8 mouse cellular contexts compared by ENCODE assay signal in genomic region chr9:61697959-61698358, GRCm38 (mm10).
DNase-seq lines count a peak whose midpoint lies in the region; ATAC-seq and TF ChIP-seq lines count a peak whose summit lies in the region.

No protein-coding gene starts in this region.

- no peak overlapping the region for H3K9ac ChIP-seq in midbrain, embryonic 14.5 days (replicated peaks; ENCODE audit: low read length)
- no peak overlapping the region for H3K9ac ChIP-seq in midbrain, embryonic 16.5 days (ENCODE audit: low read depth, low read length)
- no peak overlapping the region; the same call in 1 of the 2 replicates for H3K9ac ChIP-seq in embryonic facial prominence, embryonic 14.5 days (ENCODE audit: low read depth, low read length)

- no peaks in the 10 kb centered on the region for H3K36me3 ChIP-seq in midbrain, embryonic 14.5 days (ENCODE audit: control insufficient read depth, insufficient read depth, low read length)
- no peaks in the 10 kb centered on the region for H3K36me3 ChIP-seq in midbrain, embryonic 16.5 days (ENCODE audit: control insufficient read depth, insufficient read depth, low read length)
- H3K36me3 ChIP-seq in embryonic facial prominence, embryonic 14.5 days (ENCODE audit: control insufficient read depth, insufficient read depth, low read length), result no peaks in the 10 kb centered on the region
- H3K36me3 ChIP-seq in limb, embryonic 10.5 days, result no peaks in the 10 kb centered on the region

- H3K4me3 ChIP-seq in midbrain, embryonic 14.5 days (replicated peaks; ENCODE audit: low read depth, low read length), result no peak overlapping the region
- H3K4me3 ChIP-seq in midbrain, embryonic 16.5 days (ENCODE audit: low read depth, low read length), result no peak overlapping the region
- H3K4me3 ChIP-seq in embryonic facial prominence, embryonic 14.5 days (ENCODE audit: low read depth, low read length), result no peak overlapping the region
- no peak overlapping the region for H3K4me3 ChIP-seq in limb, embryonic 10.5 days
- no peak overlapping the region for H3K4me3 ChIP-seq in olfactory bulb, adult 2 months (ENCODE audit: insufficient read depth, low read depth, low read length)

- no peak; the same call in 1 of the 2 replicates for ATAC-seq in midbrain, embryonic 14.5 days (ENCODE audit: low FRiP score, low TSS enrichment)
- no peak for ATAC-seq in midbrain, embryonic 16.5 days
- ATAC-seq in embryonic facial prominence, embryonic 14.5 days (ENCODE audit: low read depth), result peak; percentile 63; the same call in 1 of the 2 replicates

- H3K4me2 ChIP-seq in midbrain, embryonic 14.5 days (ENCODE audit: low read length), result no peak overlapping the region
- no peak overlapping the region for H3K4me2 ChIP-seq in midbrain, embryonic 16.5 days (ENCODE audit: low read length)
- no peak overlapping the region for H3K4me2 ChIP-seq in embryonic facial prominence, embryonic 14.5 days (ENCODE audit: low read depth, low read length)

- peak; percentile 93 for DNase-seq in midbrain, embryonic 14.5 days
- DNase-seq in adrenal gland, postnatal 25 days, result peak; percentile 76
- DNase-seq in embryonic facial prominence, embryonic 14.5 days (ENCODE audit: low spot score), result peak; percentile 93
- DNase-seq in heart, postnatal 4 days, result peak; percentile 82
- DNase-seq in limb, embryonic 10.5 days (ENCODE audit: low spot score), result peak; percentile 90
- DNase-seq in urinary bladder, adult 2 months (ENCODE audit: low spot score), result peak; percentile 53

- TF ChIP-seq POLR2A in olfactory bulb, adult 2 months (IDR thresholded peaks at IDR 0.05; ENCODE audit: insufficient read depth, low read depth, low read length), result no peak

- no peaks in the 10 kb centered on the region for H3K9me3 ChIP-seq in midbrain, embryonic 14.5 days (ENCODE audit: control insufficient read depth, low read length)
- no peaks in the 10 kb centered on the region for H3K9me3 ChIP-seq in midbrain, embryonic 16.5 days (replicated peaks; ENCODE audit: control insufficient read depth, low read length, poor library complexity, severe bottlenecking)
- no peaks in the 10 kb centered on the region for H3K9me3 ChIP-seq in embryonic facial prominence, embryonic 14.5 days (ENCODE audit: control insufficient read depth, low read length)
- no peaks in the 10 kb centered on the region for H3K9me3 ChIP-seq in limb, embryonic 10.5 days (replicated peaks)

- peaks cover 10% of the 10 kb centered on the region for H3K4me1 ChIP-seq in midbrain, embryonic 14.5 days (ENCODE audit: control insufficient read depth, insufficient read depth, low read length)
- H3K4me1 ChIP-seq in midbrain, embryonic 16.5 days (ENCODE audit: control insufficient read depth, insufficient read depth, low read length), result 0 out of 2 replicates have a peak, but pooled peaks cover 2% of the 10 kb centered on the region
- peaks cover 39% of the 10 kb centered on the region for H3K4me1 ChIP-seq in embryonic facial prominence, embryonic 14.5 days (ENCODE audit: control insufficient read depth, insufficient read depth, low read length)
- peaks cover 52% of the 10 kb centered on the region for H3K4me1 ChIP-seq in limb, embryonic 10.5 days
- H3K4me1 ChIP-seq in olfactory bulb, adult 2 months (ENCODE audit: control insufficient read depth, insufficient read depth, low read length), result peaks cover 3% of the 10 kb centered on the region

- TF ChIP-seq CTCF in olfactory bulb, adult 2 months (IDR thresholded peaks at IDR 0.05; ENCODE audit: insufficient read depth, low read depth, low read length), result peak; percentile 90

- no peak overlapping the region for H3K27ac ChIP-seq in midbrain, embryonic 14.5 days (replicated peaks; ENCODE audit: low read depth, low read length)
- H3K27ac ChIP-seq in midbrain, embryonic 16.5 days (ENCODE audit: low read length), result no peak overlapping the region
- H3K27ac ChIP-seq in embryonic facial prominence, embryonic 14.5 days (replicated peaks; ENCODE audit: low read depth, low read length), result no peak overlapping the region
- H3K27ac ChIP-seq in limb, embryonic 10.5 days, result 0 out of 2 replicates have a peak overlapping the region, but pooled peaks have one; percentile 62
- H3K27ac ChIP-seq in olfactory bulb, adult 2 months (ENCODE audit: insufficient read depth, low read depth, low read length), result no peak overlapping the region

- peaks cover 7% of the 10 kb centered on the region; the same call in 1 of the 2 replicates for H3K27me3 ChIP-seq in midbrain, embryonic 14.5 days (ENCODE audit: control insufficient read depth, insufficient read depth, low read length)
- 0 out of 2 replicates have a peak, but pooled peaks cover 3% of the 10 kb centered on the region for H3K27me3 ChIP-seq in midbrain, embryonic 16.5 days (ENCODE audit: control insufficient read depth, insufficient read depth, low read depth, low read length)
- H3K27me3 ChIP-seq in embryonic facial prominence, embryonic 14.5 days (replicated peaks; ENCODE audit: control insufficient read depth, insufficient read depth, low read length), result peaks cover 13% of the 10 kb centered on the region; the same call in 1 of the 2 replicates
- H3K27me3 ChIP-seq in limb, embryonic 10.5 days (ENCODE audit: low read depth, poor library complexity, severe bottlenecking), result peaks cover 55% of the 10 kb centered on the region

- 5% methylated on average over 11 of the region's 11 CpGs for WGBS in midbrain, embryonic 14.5 days
- WGBS in midbrain, embryonic 16.5 days, result 7% methylated on average over 11 of the region's 11 CpGs
- WGBS in embryonic facial prominence, embryonic 14.5 days, result 6% methylated on average over 11 of the region's 11 CpGs
- 4% methylated on average over 11 of the region's 11 CpGs for WGBS in limb, embryonic 10.5 days
- 25% methylated on average over 11 of the region's 11 CpGs for WGBS in olfactory bulb, adult 2 months
